Mouse (Mus musculus) cerebral cortex, adult 2 months (tissue): ENCODE measurements around the gene Tecpr1.

ENCODE experiments used
- WGBS: fragments of 180-500 bp; shearing (Covaris S2); methylation state at CpG from one replicate; pipeline ENCODE4 v1.1.7; 2018; 5-methylcytosine and 5-hydroxymethylcytosine counted together

Gene Tecpr1

DNA sequence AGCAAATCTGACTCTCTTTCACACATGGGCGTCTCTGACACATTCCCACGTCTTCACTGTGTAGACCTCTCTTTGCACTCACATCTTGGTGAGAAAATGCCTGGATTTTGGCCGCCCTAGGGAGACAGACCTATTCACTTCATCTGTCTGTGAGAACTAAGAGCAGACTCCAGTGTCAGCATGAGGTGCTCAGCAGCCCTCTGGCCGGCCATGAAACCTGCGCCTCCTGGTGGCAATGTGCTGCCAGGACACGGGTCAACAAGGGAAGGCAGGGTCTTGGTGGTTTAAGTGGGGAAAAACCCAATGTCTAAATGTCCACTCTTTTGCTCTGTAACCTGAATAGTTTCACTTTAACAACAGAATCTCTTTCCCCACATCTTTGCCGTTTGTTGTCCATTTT, 9.0 kb downstream of the Tecpr1 start:
- WGBS = 34% methylated on average over 7 of the region's 7 CpGs

DNA sequence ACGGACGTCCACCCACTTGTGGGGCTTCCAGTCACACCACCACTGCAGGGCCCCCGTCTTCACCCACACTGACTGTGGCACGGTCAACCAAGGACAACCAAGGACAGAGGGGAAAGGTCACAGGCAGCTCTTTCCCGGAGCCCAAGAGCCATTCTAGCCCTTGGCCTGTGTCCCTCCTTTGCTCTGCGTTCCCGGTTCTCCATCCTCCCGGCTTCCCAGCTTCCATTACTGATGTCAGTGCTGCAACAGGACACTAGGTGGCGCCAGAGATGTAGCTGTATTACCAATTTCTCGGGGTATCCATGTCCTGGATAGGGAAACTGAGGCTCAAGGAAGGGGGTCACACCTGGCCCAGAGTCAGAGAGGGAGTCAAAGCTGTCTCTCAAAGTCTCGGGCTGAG, 15.9 kb downstream of the Tecpr1 start:
- WGBS = 43% methylated on average over 11 of the region's 11 CpGs

DNA sequence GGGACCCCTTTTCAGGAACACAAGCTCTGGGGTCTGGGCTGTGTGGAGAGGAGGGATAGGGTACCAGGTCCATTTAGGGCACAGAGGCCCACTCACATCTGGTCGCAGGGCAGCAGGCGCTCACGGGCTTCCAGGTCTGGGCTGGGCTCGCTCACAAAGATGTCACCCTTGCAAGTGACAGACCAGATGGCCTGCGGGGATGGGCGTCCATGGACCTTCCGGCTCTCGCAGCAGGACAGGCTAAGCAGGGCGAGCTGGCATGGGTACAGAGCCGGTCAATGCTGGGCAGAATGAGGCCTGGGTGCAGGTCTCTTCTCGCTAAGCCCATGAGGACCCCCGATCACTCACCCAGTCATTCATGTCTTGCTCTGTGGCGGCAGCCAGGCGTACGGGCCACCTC, 17.3 kb downstream of the Tecpr1 start:
- 95% methylated on average over 15 of the region's 15 CpGs for WGBS

DNA sequence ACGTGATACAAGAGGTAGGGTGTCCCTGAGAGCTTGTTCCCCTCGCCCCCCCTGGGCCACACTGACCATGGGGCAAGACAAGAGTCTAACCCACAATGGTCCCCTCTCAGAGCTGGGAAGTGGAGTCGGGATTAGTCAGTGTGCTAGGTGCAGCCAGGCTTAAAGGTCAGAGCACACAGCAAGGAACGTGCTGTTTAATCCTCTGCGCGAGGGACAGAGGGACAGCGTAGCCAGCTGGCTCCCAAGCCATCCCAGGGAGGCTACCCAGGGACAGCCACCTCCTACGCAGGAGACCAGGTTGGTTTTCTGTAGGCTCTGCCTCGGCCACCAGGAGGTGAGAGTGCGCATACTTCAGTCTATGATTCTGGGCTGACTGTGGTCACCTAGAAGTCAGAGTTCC, 18.5 kb downstream of the Tecpr1 start:
- 74% methylated on average over 10 of the region's 10 CpGs for WGBS

DNA sequence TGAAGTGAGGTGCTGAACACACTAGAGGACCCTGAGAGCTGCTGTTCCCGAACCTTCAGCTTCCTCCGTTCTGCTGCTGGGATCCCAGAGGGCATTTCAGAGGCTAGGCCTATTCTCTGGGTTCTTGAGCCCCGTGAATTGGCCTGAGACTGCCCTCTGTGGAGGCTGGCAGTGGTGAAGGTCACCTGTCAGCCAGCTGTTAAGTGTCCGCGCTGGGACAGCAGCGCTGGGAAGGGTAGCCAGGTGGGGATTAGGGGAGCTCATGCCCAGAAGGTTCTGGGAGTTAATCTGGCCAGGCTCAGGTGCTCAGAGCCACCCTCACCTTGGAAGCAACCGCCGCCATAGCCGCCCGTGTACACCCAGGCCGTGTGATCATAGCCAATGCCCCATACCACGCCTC, 19.1 kb downstream of the Tecpr1 start:
- WGBS = 95% methylated on average over 12 of the region's 12 CpGs

DNA sequence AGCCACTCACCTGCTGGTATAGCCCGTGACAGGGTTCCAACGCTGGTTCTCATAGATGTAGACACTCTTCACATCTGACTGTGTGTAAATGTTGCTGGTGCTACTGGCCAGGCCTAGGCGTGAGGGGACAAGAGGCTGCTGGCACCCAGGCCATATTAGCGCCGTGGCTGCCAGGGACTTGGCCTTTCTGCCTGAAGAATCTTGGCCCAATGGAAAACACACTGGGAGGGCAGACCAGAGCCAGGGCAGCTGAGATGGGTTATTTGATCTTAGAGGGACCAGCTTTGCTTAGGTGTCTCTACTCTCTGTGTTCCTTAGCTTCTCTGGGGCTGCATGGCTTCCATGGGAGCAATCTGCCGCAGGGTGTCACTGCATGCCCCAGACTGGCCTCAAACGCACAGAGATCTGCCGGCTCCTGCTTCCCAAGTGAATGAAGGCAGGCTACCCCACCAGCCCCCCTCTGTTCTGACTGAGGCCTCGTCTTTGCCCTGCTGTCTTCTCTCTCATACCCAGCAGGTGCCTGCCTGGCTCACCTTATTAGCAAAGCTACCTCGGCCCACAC, 19.9 kb downstream of the Tecpr1 start:
- 85% methylated on average over 10 of the region's 10 CpGs for WGBS

DNA sequence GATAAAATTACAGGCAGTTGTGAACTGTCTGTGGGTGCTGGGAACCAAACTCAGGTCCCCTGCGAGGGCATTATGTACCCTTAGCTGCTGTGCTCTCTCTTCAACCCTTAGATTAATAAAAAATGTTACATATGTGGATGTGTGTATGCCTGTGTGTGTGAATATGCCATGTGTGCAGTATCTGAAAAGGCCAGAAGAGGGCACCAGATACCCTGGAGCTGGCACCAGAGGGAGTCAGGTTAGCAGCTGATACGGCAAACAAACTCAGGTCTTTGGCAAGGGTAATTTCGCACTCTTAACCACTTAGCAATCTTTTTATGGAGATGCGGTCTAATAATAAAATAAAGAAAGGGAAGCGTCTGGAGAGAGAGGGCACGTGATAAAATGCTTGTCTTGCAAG, 21.0 kb downstream of the Tecpr1 start:
- 95% methylated on average over 6 of the region's 6 CpGs for WGBS

DNA sequence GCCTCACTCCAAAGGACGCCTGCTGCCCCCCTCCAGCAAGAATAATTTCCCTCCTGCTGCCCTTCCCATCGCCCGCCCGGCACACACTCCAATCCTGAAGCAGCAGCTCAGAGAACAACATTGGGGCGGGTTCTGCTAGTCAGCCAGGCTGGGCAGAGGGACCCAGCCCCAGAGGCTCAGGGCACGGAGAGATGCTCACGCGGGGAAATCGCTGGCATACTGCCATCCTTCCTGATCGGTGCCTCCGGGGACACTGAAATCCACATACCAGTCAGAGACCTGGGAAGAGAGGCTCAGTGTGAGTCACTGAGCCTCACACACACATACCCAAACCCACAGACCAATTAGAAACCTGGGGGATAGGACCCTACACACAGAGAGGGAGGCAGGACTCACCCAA, 22.8 kb downstream of the Tecpr1 start:
- 57% methylated on average over 11 of the region's 11 CpGs for WGBS

DNA sequence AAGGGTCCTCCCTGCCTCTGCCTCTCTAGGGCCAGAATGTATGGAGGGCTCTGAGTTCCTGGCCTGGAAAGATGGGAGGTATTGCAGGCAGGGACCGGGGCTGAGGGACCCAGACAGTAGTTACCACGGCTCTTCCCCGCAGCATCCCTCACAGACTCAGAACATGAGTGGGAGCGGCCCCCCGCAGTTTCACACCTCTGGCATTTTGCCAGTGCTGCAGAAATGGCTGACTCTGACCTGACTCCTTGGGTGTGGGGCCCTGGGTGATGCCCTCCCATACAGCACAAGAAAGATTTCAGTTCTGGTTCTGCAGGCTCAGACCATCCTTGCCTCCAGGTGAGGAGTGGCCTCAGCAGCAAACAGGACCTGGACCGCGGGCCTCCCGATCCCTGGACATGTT, 27.8 kb downstream of the Tecpr1 start:
- WGBS = 77% methylated on average over 8 of the region's 8 CpGs

DNA sequence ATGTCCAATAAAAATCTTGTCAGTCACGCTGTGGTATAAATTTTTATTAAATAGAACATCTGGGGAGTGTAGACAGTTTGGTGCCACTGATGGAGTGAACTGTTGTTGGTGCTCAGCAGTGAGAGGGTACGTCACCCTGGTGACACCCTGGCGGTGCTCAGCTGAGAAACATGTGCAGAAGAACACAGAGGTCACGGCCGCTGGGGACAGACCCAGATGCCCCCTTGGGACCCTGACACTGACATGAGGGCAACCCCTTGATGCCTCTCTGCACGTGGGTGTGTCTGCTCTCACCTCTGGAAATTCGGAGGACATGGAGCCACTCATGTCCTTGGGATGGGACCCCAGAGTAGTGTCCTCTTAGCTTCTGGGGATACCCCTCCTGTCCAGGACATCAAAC, 29.0 kb downstream of the Tecpr1 start:
- WGBS = 91% methylated on average over 7 of the region's 7 CpGs

DNA sequence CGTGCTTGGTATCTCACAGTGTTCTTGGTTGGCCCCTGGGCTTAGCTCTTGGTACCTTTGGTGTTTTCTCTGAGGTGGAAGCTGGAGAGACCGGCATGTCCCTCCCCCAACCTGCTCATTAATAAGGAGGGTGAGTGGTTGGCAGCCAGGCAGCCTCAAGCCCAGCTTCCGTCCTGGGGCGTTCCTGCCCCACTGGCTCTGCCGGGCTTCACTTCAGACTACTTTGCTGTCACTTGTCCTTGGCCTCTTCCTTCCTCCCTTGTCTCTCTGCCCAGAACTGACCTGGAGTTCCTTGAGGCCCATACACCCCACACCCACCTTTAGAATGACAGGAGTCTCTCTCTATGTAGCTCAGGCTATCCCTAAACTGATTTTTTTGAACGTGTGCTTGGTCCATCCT, 30.7 kb downstream of the Tecpr1 start:
- 63% methylated on average over 6 of the region's 6 CpGs for WGBS

DNA sequence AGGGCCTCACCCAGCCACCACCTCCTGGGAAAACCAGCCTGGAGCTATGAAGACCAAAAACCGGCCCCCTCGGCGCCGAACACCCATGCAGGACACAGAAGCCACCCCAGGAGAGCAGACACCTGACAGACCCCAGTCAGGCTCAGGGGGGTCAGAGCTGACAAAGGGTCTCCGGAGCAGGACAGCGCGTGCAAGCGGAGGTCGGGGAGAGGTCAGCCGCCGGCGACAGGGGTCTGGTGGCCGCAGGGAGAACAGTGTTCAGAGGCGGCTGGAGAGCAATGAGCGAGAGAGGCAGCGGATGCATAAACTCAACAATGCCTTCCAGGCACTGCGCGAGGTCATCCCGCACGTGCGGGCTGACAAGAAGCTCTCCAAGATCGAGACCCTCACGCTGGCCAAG, 32.4 kb downstream of the Tecpr1 start:
- 71% methylated on average over 23 of the region's 23 CpGs for WGBS

DNA sequence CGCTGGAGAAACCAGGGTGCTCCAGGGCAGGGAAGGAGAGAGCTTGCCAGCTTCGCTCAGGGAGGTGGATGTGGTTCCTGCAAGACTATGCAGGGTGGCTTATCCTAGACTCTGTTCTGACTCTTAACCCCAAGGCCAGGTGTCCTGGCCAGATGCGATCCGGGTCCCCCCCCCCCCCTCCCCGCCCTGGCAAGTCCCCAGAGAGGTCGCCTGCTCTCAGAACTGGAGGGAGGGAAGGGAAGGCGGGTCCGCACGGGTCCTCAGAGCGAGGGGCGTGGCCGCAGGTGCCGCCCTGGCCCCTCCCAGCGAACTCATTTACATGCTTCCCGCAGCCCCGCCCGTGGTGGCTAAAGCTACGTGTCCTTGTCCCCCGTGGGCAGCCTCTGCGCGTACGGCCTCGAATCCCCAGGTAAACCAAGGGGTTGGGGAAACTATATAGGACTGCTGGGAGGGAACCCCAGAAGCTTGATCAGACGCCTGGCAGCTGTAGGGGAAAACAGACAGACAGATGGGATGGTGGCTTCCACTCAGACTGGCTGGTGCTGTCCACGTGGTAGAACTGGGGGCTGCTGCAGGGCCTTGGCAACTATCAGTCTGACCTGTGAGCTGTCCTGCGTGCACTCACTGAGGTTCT, 33.3 kb downstream of the Tecpr1 start, which contains the start of gene Bhlha15:
Gene Bhlha15, plus strand, starts transcription at position 337 of the 634 bp plus-strand sequence.
- 10% methylated on average over 26 of the region's 26 CpGs for WGBS

DNA sequence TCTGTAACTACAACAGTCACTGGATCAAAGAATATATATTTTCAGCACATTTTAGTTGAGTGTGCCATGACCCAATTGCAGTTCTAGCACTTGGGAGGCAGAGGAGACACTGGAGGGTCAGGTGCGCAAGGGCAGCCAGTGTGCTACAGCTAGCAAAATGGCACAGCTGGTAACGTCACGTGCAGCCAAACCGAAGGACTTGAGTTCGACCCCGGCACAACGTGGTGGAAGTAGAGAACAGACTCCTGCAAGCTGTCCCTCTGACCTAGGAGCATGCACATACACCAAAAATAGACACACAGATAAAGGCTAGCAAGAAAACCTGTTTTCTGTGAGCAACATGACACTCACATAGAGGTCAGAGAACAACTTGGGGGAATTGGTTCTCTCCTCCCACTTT, 34.1 kb downstream of the Tecpr1 start:
- WGBS = 73% methylated on average over 7 of the region's 7 CpGs

DNA sequence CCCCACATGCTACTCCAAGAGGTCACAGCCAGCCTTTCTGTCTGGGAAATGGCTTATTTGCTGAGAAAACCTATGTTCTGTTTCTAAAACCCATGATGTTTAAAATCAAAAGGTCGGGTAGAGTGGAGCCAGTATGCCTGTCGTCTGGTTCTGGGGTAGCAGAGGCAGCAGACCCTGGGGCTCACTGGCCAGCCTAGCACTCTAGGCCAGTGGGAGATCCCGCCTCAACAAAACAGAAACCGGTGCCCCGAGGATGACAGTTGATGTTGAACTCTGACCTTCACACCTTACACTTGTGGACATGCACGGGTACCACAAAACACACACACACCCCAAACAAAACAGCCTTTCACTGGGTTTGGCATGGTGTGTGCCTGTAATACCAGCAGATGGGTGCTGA, 35.0 kb downstream of the Tecpr1 start:
- 91% methylated on average over 6 of the region's 6 CpGs for WGBS

DNA sequence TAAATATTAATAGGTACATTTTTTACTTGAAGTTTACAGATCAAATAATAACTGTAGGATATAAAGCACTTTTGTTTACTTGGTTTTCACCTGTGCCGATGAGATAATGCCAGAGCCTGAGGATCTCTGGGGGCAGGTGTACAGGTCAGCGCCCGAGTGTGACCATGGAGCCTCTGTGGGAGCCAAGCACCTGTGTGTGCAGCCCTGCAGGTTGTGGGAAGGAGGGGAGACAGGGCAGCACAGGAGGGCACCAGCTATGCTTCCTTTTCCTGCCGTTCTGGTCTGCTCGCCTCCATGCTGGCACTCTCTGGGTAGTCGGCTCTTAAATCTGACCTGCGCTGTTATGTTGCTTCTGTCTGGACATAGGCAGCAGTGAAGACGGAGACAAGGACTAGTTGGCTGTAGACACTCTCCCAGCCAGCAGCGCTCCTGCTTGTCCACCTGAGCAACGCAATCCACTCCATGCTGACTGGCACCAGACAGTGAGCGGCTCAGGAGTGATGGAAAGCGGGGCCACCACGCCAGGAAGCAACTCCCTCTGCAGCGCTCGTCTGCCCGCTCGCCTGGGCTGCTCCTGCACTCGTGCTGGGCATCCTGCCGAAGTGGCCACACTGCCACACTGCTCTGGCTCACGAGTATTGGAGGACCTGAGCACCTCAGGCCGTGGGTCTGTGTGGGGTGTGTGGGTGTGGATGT, 38.9 kb downstream of the Tecpr1 start:
- WGBS = 91% methylated on average over 21 of the region's 21 CpGs

DNA sequence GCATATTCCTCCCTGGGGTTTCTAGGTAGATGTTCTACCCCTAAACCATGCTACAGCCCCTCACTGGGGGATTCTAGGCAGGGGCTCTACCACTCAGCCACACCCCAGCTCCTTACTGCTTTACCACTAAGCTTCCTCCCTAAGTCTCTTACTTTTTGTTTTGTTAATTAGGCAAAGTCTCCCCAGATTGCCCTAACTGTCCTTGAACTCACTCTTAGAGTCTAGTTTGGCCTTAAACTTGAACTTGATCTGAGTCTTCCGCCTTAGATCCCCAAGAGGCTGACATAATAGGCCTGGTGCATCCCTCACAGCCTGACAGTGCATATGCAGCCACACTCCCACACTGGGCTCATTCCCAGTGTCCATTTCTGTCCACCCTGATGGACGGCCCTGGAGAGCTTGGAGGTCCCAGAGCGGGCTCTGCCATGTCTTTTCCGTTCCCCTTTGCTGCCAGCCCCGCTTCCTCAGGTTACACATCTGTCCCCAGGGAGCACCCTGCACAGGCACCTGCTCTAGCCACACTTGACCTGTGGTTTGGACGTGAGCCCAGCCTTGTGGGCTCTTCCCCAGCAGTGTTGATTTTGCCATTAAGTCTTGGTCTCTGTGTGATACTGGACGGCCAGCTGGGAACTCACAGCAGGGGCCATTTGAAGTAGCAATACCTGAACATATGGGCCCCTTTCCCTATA, 39.6 kb downstream of the Tecpr1 start:
- 72% methylated on average over 7 of the region's 7 CpGs for WGBS

DNA sequence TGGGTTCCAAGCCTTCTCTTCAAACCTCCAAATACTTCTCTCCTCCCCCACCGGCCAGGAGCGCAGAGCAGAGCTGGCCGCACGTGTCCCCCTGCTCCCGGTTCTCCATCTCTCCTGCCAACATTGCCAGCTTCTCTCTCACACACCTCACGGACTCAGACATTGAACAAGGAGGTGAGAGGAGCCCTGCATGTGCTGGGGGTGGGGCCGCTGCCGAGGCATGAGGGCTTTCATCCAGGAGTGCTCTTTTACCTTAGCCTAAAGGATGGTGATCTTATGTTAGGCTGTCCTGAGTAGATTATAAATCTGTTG, 40.2 kb downstream of the Tecpr1 start:
- 71% methylated on average over 8 of the region's 8 CpGs for WGBS

DNA sequence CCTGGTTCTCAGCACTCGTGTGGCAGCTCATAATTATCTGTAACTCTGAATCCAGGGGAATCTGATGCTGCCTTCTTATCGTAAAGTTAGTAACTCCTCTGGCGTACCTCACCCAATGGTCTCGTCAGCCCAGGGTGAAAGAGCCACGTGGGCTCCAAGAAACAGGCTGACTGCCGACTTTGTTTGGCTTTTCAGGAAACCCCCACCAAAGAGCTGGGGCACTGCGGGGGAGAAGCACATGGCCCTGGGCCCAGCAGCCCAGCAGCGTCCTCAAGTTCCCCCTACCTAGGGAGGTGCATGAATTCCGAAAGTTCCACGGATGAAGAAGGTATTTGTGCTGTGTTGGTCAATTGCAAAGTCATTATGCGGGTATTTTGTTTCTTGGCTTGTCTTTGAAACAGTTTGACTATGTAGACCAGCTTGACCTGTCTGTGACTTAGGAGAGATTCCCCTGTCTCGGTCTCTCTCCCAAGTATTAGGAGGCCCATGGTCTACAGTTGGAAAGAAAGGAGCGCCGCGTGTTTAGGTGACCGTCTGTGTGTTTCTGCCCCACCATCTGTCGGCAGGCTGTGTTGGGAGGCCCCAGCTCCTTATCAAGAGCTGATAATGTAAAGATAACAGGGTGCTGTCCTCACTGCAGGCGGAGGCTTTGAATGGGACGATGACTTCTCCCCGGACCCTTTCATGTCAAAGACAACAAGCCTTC, 40.7 kb downstream of the Tecpr1 start:
- WGBS = 63% methylated on average over 20 of the region's 20 CpGs

DNA sequence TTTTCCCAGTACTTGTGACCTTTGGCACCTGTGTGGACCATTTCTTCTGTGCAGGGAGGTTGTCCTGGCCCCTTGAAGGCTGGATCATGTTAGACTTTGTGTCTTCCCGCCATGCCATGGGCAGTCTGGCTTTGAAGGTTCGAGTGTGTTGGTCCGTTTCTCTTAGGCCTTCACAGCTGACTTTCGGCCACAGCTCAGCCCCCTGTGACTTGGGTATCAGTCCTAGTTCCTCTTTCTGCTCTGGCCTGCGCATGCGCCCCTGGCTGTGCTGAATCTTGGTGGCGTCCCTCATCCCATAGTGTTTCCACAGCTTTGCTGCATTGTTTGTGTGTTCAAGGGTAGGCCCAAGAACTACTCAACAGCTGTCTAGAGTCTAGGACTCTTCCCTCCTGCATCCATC, 42.2 kb downstream of the Tecpr1 start:
- WGBS = 90% methylated on average over 7 of the region's 7 CpGs

DNA sequence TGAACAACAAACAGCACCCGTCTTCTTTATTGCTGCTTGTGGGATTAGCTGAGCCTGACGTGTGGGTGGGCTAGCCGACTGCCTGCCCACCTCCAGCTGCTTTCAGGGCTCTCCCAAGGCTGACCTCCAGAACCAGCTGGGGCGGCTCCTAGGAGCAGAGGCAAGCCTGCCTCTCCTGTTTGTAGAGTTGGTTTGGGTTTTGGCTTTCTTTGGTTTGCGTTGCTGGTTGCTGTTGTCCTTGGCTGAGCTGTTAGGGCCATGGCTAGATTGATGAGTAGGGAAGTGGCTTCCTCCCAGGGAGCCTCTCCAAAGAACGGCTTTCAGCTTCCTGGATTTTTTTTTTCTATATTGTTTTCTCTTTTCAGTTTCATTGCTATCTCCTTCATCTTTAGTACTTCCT, 45.2 kb downstream of the Tecpr1 start:
- 59% methylated on average over 6 of the region's 6 CpGs for WGBS

DNA sequence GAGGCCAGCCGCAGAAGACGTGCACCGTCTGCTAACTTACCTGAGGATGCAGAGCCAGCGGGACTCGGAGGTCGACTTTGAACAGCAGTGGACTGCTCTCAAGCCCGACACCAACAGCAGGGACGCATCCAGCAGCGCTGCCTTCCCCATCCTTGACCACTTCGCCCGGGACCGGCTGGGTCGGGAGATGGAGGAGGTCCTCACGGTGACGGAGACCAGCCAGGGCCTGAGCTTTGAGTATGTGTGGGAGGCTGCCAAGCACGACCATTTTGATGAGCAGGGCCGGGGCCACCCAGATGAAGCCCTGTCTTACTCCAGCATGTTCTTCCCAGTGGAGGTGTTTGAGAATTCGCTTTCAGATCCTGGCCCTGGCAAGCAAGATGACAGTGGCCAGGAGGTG, 49.8 kb downstream of the Tecpr1 start:
- WGBS = 90% methylated on average over 18 of the region's 18 CpGs
